Mouse (Mus musculus): Measurements from ENCODE around the gene Krt72.

The Krt72 gene

DNA sequence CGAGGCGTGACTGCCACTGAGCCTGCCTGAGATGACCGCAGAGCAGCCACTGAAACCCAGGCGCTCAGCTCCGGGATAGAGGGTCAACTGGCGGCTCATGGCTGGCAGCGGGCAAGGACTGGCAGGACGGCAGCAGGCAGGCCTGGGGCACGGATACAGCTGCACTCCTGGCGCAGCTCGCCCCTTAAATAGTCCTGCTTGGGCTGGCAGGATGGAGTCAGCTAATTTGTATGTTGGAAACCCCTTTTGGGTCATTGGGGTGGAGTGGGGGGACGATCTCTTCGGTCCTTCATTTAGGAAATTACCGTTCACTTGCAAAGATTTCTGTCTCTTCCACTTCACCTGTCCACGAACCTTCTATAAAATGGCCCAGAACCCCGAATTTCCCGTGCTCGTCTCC is at the start of gene Krt72:
Krt72 (minus strand) TSS at position 101 of the 400 bp plus-strand sequence.
- DNase-seq (ENCODE audit: extremely low spot score, low spot score), result no peak

DNA sequence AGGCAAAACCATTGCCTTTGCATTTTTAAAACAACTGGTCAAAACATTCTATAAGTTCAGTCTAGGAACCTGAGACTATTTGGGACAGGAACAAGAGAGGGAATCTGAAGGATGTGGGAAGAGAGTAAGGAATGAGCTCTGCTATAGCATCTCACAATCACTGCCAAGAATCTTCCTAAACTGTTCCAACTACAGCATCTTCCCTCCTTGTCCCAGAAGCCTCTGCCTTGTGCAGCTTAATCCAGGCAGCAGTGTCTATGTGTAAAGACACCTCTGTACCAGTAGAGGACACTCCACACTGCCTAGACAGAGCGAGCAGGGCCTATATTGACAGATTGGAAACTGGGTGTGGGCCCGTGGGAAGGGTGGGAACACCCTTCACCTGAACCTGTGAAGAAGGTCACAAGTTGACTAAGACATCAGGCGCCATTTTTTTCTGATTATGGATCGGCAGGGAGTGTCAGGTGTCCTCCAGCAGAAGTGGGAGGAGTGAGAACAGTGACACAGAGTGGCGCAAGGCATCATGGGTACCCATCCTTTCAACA is 48.6 kb upstream of the Krt72 start:
- DNase-seq (ENCODE audit: extremely low spot score, low spot score), result no peak

DNA sequence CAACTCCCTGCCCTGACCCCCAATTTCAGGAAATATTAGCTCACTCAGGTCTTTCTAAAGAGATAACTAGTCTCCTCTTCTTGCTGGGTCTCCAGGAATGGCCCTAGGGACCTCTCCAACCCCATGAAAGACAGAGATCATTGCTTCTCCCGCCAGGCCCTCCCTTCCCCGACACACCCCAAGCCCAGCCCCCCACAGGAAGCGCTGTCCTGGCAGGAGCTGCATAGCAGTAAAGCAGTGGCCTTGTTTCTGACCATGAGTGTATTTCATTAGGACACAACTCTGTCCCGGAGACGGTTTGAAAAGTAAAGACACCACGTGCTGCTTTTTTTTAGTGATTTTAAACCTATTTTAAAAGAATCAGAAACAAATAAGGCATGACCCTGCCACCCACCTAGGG is 46.9 kb upstream of the Krt72 start:
- DNase-seq (ENCODE audit: extremely low spot score, low spot score), result no peak

DNA sequence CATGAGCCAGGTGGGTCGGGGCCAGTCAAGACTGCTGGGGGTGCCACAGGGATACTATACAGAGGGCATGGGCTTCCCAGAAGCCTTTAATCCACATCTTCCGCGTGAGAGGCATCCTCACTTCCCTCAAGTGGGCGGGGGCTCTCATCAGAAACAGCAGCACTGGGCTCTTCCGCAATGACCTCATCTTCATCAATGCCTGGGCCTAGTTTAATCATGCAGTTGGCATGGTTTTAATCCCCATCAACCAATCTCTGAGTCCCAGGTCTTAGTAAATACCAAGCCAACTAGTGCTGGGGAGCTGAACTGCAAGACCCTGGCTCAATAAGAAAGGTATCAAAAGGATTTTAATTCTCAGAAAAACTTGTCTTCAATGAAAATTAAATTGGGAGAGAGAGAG is 43.2 kb upstream of the Krt72 start:
- DNase-seq (ENCODE audit: extremely low spot score, low spot score), result no peak

DNA sequence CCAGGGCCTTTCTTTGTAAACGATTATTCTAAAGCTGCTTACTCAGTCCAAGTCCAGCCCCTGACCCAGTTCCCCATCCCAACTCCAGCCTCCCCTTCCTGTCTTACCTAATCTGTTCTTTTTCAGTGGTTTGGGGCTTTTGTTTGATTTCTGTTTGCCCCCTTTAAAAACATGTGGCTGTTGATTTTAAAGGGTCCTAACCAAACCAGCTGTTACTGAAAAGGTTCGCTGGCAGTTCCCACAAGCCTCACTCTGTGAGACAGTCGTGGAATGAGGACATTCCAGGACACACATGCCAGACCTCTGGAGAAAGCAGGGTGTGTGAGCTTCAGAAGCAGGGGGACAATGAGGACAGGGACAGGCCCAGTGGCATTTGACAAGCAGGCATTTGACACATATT is 35.5 kb upstream of the Krt72 start:
- DNase-seq (ENCODE audit: extremely low spot score, low spot score), result no peak

DNA sequence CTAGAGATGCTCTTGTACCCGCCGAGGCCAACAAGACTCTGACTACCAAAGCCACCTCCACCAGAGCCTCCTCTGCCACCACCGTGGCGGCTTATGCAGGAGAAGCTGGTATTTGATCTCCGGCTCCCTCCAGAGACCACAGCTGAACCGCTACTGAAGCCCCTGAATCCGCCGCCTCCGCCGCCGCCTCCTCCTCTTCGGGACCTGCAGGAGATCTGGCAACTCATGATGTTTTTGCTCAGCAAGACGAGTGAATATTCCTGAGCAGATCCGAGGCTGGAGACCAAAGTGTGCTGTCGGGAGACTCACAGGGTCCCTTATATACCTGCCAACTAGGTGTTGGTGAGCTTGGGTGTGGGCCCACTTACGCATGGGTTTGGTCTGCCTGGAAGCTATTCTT is 31.6 kb upstream of the Krt72 start, which contains the start of gene Krt2:
Krt2 (minus strand) TSS at position 295 of the 400 bp plus-strand sequence.
- DNase-seq (ENCODE audit: extremely low spot score, low spot score), result no peak

DNA sequence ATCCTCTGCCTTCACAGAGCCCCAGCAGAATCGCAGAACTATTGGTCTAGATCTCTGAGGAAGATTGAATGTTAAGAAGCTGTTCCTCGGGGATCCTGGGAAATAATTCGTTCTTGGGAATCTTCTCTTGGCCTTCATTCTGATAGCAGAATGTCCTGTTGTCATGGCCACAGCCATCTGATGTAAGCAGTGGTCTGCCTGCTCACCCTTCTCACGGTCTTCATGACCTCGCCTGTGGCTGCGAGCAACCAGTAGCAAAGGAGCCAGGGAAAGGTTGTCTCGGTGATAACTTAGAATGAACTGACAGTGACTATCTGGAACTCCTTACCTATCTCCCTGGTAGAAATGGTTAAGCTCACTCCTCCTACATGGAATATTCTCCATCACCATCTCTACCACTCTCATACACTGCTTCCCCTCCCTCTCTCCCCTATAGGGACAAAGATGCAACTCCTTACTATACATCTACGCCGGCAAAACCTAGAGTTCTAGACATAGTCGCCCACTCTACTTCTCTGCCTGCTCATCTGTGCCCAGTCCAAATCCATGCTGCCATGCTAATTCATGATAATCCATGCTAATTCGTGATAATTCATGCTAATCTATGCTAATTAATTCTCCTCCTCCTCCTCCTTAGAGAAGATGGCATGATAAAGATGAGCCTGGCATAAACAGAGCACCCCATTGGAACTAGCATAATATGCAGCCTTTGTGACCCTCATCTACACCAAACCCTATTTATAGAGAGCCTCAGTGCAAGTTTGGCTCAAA is 17.0 kb upstream of the Krt72 start:
- no peak for DNase-seq (ENCODE audit: extremely low spot score, low spot score)

DNA sequence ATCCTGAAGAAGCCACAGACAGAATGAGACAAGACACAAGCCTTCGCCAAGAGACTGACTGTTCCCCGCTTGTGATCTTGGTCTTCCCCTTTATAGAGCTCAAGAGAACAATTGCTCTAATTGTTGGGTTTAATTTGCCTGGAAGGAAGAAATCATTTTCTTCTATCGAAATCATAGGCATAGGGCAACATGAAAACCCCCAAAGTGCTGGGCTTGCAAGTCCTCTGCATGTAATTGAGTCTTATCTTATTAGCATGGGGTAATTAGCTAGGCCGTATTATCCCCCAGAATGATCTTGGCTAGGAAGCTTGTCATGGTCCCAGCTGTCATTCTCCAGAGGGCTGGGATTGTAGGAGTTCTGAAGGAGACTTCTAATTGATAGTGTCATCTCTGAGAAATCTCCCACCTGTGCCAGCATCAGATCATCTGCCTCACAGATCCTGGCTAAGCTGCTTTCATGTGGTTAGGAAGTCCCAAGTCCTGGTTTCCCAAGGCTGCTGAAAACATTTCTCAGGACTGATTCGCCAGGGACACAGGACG is 16.1 kb upstream of the Krt72 start, which contains the start of gene Krt73:
Krt73 (minus strand) TSS at position 51 of the 540 bp plus-strand sequence.
- DNase-seq (ENCODE audit: extremely low spot score, low spot score), result no peak

DNA sequence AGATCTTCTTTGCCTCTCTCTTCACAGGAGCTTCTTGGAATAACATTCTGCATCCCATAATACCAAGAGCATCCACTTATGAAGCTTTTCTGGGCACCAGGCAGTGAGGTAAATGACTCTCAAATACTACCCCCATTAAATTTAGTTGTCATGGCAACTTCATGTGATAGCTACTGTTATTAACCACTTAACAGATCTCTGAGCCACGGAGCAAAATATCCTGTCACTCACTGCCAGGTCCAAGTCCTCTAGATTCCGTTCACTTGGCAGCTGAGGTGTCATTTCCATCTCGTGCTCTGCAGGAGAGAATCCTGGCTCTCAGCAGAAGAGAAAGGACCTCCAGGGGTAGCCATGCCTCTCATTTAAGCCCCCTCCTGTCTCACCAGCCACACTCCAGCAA is 4.6 kb upstream of the Krt72 start:
- no peak for DNase-seq (ENCODE audit: extremely low spot score, low spot score)

DNA sequence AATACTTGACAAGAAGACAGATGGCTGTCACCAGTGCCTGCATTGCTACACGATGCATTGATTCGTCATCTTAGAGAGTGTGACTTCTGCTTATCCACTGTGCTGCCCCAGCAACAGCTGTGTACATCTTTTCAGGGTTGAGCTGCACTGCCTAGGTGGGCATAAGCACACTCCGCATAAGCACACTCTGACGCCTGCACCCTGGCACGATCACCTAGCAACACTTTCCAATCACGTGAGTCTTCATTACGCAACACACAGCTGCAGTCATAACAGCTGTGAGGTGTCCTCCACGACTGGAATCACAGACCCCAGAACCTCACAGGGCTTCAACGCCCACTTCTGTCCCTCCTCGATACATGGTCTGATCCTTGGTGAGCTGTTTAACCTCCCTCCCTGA is 12.8 kb downstream of the Krt72 start:
- DNase-seq (ENCODE audit: extremely low spot score, low spot score), result no peak

DNA sequence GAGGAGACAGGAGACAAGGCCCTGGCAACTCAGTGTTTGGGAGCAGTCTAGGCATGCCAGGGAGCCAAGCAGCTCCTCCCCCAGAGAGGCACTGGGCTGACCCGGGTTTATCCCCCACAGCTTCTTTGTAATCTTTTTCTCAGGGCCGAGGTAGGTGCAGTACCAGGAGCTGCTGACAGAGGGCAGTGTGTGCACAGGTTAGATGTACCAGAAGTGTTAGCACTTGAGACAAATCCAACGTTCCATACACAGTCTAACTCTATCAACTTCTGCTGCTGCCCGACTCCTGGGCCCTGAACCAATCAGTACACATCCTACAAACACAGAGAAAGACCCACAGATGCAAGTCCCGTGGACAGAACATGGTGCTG is 13.6 kb downstream of the Krt72 start:
- DNase-seq (ENCODE audit: extremely low spot score, low spot score), result peak; percentile 93

DNA sequence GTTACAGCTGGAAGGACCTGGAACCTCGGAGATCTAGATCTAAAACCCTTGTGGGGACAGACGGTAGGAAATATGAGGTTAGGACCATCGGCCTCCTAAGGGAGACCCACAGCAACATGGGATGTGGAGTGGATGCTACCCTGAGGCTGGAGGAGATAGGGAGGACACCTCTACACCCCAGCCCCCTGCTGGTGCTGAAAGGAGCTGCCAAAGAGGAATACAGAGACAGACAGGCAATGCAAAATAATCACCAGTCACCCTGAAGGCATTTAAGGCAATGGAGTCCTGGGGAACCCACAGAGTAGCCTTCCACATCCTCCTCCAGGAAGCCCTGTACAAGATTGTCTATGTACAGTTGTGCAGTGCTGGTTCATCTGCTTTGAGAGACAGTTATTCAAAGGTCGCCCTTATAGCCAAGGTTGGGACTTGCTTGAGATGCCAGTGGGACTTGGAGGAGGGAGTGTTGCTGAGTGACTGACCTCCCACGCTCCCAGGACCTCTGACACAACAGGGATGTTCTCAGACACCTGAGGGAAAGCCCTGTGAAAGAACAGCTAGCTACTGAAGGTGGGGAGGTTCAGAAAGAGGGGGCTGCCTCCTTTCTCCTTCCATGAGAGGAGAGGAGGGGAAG is 14.1 kb downstream of the Krt72 start:
- peak; percentile 27 for DNase-seq (ENCODE audit: extremely low spot score, low spot score)

DNA sequence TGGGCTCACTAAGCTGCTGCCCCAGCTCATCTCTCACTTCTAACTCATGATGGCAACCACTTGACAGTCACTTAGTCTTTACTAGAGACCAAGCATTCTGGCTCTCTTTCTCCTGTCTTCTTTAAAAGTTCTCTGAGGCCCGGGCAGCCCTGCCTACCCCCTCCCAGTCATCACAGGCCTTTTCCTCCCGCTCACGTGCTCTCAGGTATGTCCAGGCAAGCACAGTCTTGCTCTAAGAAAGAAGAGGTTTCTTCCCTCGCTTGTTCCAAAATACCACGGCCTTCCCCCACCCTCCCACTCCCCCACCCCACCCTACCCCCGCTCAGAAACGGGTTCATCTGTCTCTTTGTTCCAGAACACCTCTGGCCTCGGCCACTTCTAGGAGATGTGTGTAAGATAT is 16.0 kb downstream of the Krt72 start:
- DNase-seq (ENCODE audit: extremely low spot score, low spot score), result no peak

DNA sequence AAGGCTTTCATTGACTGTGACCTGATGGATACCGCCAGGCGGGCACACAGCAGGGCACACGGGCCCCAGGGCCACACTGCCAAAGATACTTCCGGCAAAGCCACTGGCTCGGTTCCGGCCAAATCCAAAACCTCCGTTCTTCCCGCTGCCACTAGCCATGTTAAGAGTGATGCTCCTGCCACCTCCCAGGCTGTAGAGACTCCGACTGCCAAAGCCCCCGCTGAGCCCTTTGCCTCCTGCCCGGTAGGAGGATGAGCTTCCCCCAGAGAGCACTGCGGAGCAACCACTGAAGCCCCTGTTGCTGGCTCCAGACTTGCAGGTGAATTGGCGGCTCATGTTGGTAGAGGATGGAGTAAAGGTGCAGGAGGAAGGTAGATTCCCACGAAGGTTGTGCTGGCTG is 43.5 kb downstream of the Krt72 start, which contains the start of gene Krt71:
Krt71 (minus strand) TSS at position 399 of the 400 bp plus-strand sequence.
- DNase-seq (ENCODE audit: extremely low spot score, low spot score), result no peak

DNA sequence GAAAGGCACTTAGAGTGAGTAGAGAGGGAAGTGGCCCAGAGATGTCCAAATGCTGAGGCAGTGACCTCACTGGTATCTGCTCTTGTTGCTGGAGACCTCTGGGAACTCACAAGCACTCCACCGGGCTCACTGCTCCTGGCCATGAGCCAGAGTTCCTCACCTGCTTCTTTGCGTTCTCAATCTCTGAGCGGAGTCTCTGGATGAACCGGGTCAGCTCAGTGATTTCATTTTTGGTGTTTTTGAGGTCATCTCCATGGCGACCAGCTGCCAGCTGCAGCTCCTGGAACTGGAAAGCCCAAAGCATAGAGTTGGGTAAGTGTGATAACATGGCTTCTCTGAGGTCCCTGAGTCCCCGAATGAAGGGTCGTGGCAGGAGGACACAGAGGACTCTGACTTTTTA is 48.5 kb downstream of the Krt72 start:
- no peak for DNase-seq (ENCODE audit: extremely low spot score, low spot score)

DNA sequence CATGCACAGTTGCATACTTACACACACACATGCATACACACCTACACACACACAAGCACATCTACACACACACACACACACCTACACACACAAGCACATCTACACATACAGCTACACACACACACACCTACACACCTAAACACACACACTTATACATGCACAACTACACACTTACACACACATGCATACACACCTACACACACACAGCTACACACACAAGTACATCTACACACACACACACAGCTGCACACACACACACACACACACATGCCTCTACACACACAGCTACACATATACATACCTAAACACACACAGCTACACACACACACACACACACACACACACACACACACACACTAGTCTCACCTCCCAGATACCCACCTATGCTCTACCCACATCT is 55.6 kb downstream of the Krt72 start:
- DNase-seq (ENCODE audit: extremely low spot score, low spot score), result no peak

Data from neural tube, embryonic 10.5 days (tissue).